Mouse (Mus musculus): Measurements from ENCODE around the gene Tmem236.

DNA sequence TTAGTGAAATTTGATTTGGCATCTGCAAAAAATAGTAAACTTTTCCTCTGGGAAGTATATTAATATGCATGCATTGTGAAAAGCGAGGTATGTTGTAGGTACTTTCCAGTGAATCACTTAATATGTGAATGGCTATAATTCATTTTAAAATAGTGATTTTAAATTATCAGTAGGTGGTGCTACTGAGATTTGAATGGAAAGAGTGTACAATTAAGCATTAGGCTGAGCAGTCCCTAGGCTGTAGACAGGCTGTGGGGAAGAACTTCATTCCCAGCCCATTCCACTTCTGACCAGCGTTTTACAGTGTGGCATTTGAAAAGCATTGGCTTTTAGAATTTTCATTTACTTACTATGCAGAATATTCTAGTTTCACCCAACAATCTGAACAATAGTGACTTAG is 14.6 kb upstream of the Tmem236 start:
- no peak for TF ChIP-seq CTCF (IDR thresholded peaks at IDR 0.05; ENCODE audit: insufficient read depth, low read depth, low read length)
- TF ChIP-seq POLR2A (IDR thresholded peaks at IDR 0.05; ENCODE audit: insufficient read depth, low read depth, low read length), result no peak
